Mouse (Mus musculus) forebrain, embryonic 11.5 days (tissue): ENCODE measurements around the gene Gm49358. TPM values are rescaled to one million over a fixed set of nuclear protein-coding genes. Genes with fewer than 3 reads are reported as not detected.
A peak's percentile ranks its signal among the peaks of the same experiment; 100 is the strongest.

ENCODE experiments used
- ATAC-seq: fragments of 200-750 bp; cut with Nextera tagmentation; replicated peaks from 2 replicates; pipeline ENCODE4 v1.8.0; 2017; ENCODE audit warnings: moderate TSS enrichment; ENCODE audit not compliant: low FRiP score
- DNase-seq: peaks from one replicate; pipeline ENCODE4 v3.0.0-alpha.2; 2017; ENCODE audit warnings: low spot score
- H3K27ac ChIP-seq: fragments of 300-500 bp; sonication (generic); 2 replicates; pipeline ENCODE4 v1.5.1; 2014; ENCODE audit warnings: low read depth, low read length
- H3K27me3 ChIP-seq: fragments of 300-500 bp; sonication (generic); 2 replicates; pipeline ENCODE4 v1.6.1; 2014; ENCODE audit warnings: mild to moderate bottlenecking, low read length, mixed read lengths; ENCODE audit not compliant: control insufficient read depth, insufficient read depth
- H3K36me3 ChIP-seq: fragments of 300-500 bp; sonication (generic); 2 replicates; pipeline ENCODE4 v1.6.1; 2014; ENCODE audit warnings: mild to moderate bottlenecking, low read length, moderate library complexity, mixed read lengths; ENCODE audit not compliant: control insufficient read depth, insufficient read depth
- H3K4me1 ChIP-seq: fragments of 300-500 bp; sonication (generic); replicated peaks from 2 replicates; pipeline ENCODE4 v1.6.1; 2014; ENCODE audit warnings: low read length, mixed read lengths; ENCODE audit not compliant: control insufficient read depth, insufficient read depth
- H3K4me2 ChIP-seq: fragments of 300-500 bp; sonication (generic); 2 replicates; pipeline ENCODE4 v1.6.1; 2014; ENCODE audit warnings: low read depth, mild to moderate bottlenecking, low read length, moderate library complexity, mixed read lengths; ENCODE audit not compliant: severe bottlenecking
- H3K4me3 ChIP-seq: fragments of 300-500 bp; sonication (generic); 2 replicates; pipeline ENCODE4 v1.5.1; 2014; ENCODE audit warnings: low read depth, low read length
- H3K9ac ChIP-seq: fragments of 300-500 bp; sonication (generic); 2 replicates; pipeline ENCODE4 v1.6.1; 2014; ENCODE audit warnings: low read length
- H3K9me3 ChIP-seq: fragments of 300-500 bp; sonication (generic); 2 replicates; pipeline ENCODE4 v1.6.1; 2016; ENCODE audit warnings: low read length, mixed read lengths; ENCODE audit not compliant: control insufficient read depth
- WGBS: fragments of 180-500 bp; shearing (Covaris S2); extraction: QIAGEN DNeasy Blood & Tissue Kit; methylation state at CpG from one replicate; pipeline ENCODE4 v1.1.7; 2014; 5-methylcytosine and 5-hydroxymethylcytosine counted together
- polyA plus RNA-seq: library from polyadenylated mRNA; unstranded; fragments of >200 nt; fragmentation: Nextera tagmentation; extraction: Ambion mirVana; gene quantifications from 2 replicates; pipeline ENCODE4 v1.2.1, GENCODE M21; 2014

Gene Gm49358
- polyA plus RNA-seq, 1 experiment from 2014 or later: not detected

DNA sequence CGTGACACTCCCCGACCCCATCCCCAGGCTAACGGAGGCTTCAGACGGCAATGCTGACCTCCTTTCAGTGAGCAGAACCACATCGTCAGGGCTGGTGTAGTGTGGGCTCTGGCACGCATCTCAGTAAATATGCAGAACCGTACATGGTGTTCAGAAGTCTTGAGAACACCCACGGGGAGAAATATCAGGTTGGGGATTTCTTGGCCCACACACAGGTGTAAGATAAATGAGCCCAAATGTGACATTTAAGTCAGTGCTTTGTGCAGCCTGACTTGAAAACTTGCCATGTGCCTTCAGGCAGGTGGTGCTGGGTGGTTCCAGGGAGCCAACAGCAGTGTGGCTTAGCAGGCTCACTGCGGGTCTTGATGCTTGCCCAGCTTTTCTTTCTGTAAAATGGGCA lies 46.2 kb downstream of the Gm49358 start:
- Histone ChIP-seq H3K27ac (no peak overlapping the region), H3K27me3 (no peaks in the 10 kb centered on the region), H3K4me2 (no peak overlapping the region), H3K4me1 (no peaks in the 10 kb centered on the region), H3K36me3 (no peaks in the 10 kb centered on the region), H3K4me3 (no peak overlapping the region), H3K9me3 (no peaks in the 10 kb centered on the region), H3K9ac (no peak overlapping the region)
- 89% methylated on average over 9 of the region's 9 CpGs for WGBS
- no peak for ATAC-seq
- no peak for DNase-seq

DNA sequence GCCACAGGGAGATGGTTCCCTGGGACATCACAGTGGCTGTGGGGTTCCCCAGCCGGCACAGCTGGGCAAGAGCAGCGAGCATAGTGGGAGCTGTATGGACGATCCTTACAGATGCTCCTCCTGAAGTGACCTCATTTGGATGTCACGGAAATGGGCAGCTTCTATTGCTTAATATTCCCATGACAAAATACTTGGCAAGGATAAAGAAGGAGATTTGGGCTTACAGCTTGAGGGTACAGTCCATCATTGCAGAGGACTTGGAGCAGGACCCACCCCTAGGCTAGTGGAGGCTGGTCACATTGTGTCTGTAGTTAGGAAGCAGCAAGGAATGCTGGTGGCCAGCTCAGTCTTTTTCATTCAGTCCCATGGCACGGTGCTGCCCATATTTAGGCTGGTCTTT lies 46.8 kb downstream of the Gm49358 start:
- no peaks in the 10 kb centered on the region for H3K4me1 ChIP-seq
- 96% methylated on average over 5 of the region's 5 CpGs for WGBS
- H3K27ac ChIP-seq: no peak overlapping the region
- ATAC-seq (no peak), DNase-seq (no peak)
- H3K9me3 ChIP-seq: no peaks in the 10 kb centered on the region
- H3K27me3 ChIP-seq: no peaks in the 10 kb centered on the region
- no peaks in the 10 kb centered on the region for H3K36me3 ChIP-seq
- H3K4me2 ChIP-seq: no peak overlapping the region
- no peak overlapping the region for H3K9ac ChIP-seq
- H3K4me3 ChIP-seq: no peak overlapping the region

DNA sequence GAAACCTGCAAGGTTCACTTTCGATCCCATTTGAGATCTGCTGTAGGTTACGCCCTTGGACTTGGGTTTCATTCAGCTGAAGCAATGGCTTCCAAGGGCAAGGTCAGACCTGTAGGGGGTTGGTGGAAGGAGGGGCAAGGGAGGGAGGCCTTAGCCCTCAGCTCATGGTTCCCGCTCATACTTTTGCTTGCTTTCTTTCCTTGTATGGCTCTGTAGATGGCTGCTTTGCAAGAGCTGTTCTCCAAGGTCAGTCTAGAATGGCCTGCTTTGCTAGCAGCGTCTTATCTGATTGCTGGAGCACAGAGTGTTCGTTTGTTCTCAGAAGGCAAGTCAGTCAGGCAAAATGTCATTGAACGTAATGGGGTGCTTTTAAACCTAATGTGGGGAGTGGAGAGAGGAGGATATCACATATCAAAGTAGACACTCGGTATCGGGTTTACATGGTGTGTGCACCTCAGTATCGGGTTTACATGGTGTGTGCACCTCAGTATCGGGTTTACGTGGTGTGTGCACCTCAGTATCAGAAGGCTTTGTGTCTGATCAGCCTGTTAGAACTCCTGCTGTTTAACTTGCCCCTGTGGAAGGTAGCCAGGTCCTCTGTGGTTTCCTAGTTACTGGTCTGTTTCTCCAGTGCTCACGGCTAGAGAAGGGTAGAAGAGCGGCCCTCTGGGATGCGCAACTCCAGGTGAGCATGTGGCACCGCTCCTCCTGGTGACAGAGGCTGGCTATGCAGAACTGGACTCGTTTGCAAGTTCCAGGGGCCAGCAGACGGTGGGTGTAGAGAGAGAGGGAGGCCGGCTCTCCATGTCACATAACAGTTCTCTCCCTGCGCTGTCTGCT lies 50.7 kb downstream of the Gm49358 start:
- DNase-seq: no peak
- no peaks in the 10 kb centered on the region for H3K27me3 ChIP-seq
- no peaks in the 10 kb centered on the region for H3K36me3 ChIP-seq
- H3K9me3 ChIP-seq: no peaks in the 10 kb centered on the region
- 82% methylated on average over 19 of the region's 19 CpGs for WGBS
- no peak for ATAC-seq
- no peak overlapping the region for H3K4me2 ChIP-seq
- no peaks in the 10 kb centered on the region; the same call in 1 of the 2 replicates for H3K4me1 ChIP-seq
- H3K4me3 ChIP-seq: no peak overlapping the region
- H3K9ac ChIP-seq: no peak overlapping the region
- H3K27ac ChIP-seq: no peak overlapping the region

DNA sequence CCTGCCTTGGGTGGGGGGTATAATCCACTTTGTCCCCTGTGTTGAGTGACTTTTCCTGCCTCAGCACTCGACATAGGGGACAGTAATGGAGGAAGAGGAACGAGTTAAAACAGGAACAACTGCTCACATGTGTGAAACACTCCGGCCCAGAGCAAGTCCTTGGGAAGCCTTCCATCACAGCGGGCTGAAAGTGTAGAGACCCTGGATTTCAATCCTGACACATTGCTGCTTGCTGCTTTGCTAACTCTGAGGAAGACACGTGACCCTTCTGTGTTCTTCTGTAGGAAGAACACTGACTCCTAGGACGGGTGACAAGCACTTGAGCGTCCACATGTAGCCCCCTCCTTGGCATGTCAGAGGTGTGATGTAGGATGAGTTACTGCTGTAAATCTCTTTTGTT lies 51.4 kb downstream of the Gm49358 start:
- 89% methylated on average over 7 of the region's 7 CpGs for WGBS
- ATAC-seq: no peak
- H3K4me2 ChIP-seq: no peak overlapping the region
- H3K9ac ChIP-seq: no peak overlapping the region
- DNase-seq: no peak
- peaks cover 5% of the 10 kb centered on the region for H3K4me1 ChIP-seq
- H3K9me3 ChIP-seq: no peaks in the 10 kb centered on the region
- no peaks in the 10 kb centered on the region for H3K36me3 ChIP-seq
- no peaks in the 10 kb centered on the region for H3K27me3 ChIP-seq
- H3K4me3 ChIP-seq: no peak overlapping the region
- no peak overlapping the region for H3K27ac ChIP-seq

DNA sequence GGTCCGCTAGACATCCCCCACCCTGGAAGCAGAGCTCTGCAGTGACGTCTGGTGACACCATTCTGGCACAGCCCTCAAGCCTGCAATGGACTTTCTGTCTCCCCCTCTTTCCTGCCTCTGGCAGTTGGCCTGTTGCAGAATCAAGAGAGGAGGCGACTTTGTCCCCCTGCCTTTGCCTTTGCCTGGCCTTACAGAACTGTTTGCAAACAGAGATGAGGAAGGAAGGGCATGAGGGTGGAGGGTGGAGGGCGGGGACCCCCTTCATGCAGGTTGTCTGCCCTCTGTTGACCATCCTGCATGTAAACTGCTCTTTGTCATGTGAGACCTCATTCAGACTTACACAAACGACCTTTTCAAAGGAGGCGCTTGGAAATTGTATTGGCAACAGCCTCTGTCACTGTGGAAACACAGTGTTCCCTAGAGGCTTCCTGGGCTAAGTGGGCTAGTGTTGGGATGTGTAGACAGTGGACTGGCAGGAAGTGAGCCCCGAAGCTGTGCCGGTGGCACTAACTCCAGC lies 55.9 kb downstream of the Gm49358 start:
- WGBS: 39% methylated on average over 8 of the region's 8 CpGs
- Histone ChIP-seq H3K9me3 (no peaks in the 10 kb centered on the region), H3K27ac (no peak overlapping the region), H3K4me1 (peaks cover 8% of the 10 kb centered on the region), H3K36me3 (no peaks in the 10 kb centered on the region), H3K27me3 (no peaks in the 10 kb centered on the region), H3K9ac (no peak overlapping the region), H3K4me2 (no peak overlapping the region), H3K4me3 (no peak overlapping the region)
- DNase-seq (no peak), ATAC-seq (no peak)

DNA sequence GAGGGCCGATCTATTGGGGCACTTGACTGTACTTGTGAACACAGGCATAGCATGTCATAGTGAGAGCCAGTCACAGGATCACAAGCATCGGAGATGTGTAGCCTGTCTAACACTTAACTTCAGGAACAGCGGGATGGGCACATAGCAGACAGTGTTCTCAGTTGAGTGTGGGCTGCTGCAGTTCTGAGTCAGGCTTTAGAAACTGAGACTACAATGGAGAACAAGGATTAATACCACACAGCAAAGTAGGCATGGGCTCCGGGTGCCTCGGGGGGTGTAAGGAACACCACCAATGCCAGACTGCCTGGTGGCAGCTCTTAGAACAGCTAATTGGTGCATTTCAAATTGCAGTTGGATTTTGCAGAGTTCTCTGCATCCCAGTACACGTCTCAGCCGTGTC lies 57.2 kb downstream of the Gm49358 start:
- no peaks in the 10 kb centered on the region for H3K27me3 ChIP-seq
- no peaks in the 10 kb centered on the region for H3K36me3 ChIP-seq
- no peak overlapping the region for H3K4me2 ChIP-seq
- DNase-seq (no peak), ATAC-seq (no peak)
- no peak overlapping the region for H3K4me3 ChIP-seq
- no peak overlapping the region for H3K9ac ChIP-seq
- H3K9me3 ChIP-seq: no peaks in the 10 kb centered on the region
- peaks cover 9% of the 10 kb centered on the region for H3K4me1 ChIP-seq
- 89% methylated on average over 7 of the region's 7 CpGs for WGBS
- no peak overlapping the region for H3K27ac ChIP-seq

DNA sequence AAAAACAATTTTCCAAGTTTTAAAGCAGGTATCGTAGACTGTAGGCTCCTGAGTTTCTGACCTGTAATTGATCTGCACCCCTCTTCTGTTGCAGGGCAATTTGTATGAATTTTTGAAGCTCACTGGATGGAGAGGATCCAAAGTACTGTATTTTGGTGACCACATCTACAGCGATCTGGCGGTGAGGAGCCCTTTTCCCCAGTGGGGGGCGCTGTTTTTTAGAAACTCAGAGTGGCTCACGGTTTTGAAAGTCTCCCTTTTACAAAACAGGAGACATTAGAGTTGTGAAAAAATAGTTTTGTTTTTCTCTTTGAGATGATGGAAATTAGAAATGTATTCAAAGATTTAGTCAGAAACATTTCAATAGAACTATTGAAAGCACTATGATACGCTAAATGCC lies 60.3 kb downstream of the Gm49358 start:
- no peak overlapping the region for H3K9ac ChIP-seq
- no peaks in the 10 kb centered on the region for H3K36me3 ChIP-seq
- H3K4me3 ChIP-seq: no peak overlapping the region
- ATAC-seq (no peak), DNase-seq (no peak)
- 77% methylated on average over 6 of the region's 6 CpGs for WGBS
- no peaks in the 10 kb centered on the region for H3K27me3 ChIP-seq
- peaks cover 9% of the 10 kb centered on the region for H3K4me1 ChIP-seq
- H3K9me3 ChIP-seq: no peaks in the 10 kb centered on the region
- no peak overlapping the region for H3K27ac ChIP-seq
- H3K4me2 ChIP-seq: no peak overlapping the region

DNA sequence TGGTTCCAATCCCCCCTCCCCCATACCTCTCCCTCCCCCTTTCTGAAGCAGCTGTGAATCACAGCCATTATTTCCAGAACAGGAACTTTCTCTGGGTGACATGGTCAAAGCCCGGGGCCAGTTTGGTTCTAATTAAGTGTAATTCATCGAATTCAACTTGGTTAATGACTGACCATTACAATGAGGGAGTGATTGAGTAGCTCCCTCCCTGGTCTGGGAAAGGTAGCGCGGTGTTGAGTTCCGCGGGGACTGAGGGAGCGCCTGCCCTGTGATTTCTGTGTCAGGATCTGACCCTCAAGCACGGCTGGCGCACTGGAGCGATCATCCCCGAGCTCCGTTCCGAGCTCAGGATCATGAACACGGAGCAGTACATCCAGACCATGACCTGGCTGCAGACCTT lies 61.1 kb downstream of the Gm49358 start:
- H3K4me1 ChIP-seq: peaks cover 6% of the 10 kb centered on the region
- WGBS: 49% methylated on average over 14 of the region's 14 CpGs
- H3K27me3 ChIP-seq: no peaks in the 10 kb centered on the region
- DNase-seq (peak; percentile 62), ATAC-seq (peak; percentile 48; the same call in 1 of the 2 replicates)
- no peak overlapping the region for H3K9ac ChIP-seq
- H3K36me3 ChIP-seq: no peaks in the 10 kb centered on the region
- no peak overlapping the region for H3K27ac ChIP-seq
- no peaks in the 10 kb centered on the region for H3K9me3 ChIP-seq
- H3K4me2 ChIP-seq: no peak overlapping the region
- no peak overlapping the region for H3K4me3 ChIP-seq
